Mouse (Mus musculus) right cerebral cortex, adult 2 months (tissue): ENCODE data around the gene Serpinf1.
A peak's percentile ranks its signal among the peaks of the same experiment; 100 is the strongest.

ENCODE experiments used
- DNase-seq, 2 experiments: peaks; one replicate each; pipeline ENCODE4 v3.0.0; 2021 to 2022; ENCODE audit warnings: low spot score in 2 of 2

Serpinf1 gene

DNA sequence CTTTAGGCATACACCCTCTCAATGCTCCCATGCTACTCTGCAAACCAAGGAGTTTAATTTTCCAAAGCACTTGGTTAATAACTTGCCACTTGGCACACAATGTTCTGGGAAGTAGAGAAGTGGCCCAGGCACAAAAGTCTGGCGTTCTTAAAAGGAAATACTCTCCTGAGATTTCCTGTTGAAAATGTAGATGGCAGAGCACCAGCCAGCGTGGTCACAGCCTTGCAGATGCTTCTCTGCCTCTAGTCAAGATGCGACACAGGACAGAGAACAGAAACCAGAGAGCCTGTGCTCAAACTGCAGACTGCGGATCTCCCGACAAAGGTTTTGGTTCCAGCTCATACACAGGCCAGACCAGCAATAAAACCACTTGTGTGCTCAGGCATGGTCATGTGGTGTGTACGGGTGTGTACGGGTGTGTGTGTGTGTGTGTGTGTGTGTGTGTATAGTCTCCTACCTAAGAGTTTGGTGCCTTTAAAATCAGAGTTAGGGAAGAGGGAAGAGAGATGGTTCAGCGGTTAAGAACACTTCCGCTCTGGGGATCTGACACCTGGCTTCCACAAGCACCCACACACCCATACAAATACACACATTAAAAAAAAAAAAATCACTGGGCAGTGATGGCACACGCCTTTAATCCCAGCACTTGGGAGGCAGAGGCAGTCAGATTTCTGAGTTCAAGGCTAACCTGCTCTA, 32.7 kb upstream of the Serpinf1 start:
- DNase-seq: no peak

DNA sequence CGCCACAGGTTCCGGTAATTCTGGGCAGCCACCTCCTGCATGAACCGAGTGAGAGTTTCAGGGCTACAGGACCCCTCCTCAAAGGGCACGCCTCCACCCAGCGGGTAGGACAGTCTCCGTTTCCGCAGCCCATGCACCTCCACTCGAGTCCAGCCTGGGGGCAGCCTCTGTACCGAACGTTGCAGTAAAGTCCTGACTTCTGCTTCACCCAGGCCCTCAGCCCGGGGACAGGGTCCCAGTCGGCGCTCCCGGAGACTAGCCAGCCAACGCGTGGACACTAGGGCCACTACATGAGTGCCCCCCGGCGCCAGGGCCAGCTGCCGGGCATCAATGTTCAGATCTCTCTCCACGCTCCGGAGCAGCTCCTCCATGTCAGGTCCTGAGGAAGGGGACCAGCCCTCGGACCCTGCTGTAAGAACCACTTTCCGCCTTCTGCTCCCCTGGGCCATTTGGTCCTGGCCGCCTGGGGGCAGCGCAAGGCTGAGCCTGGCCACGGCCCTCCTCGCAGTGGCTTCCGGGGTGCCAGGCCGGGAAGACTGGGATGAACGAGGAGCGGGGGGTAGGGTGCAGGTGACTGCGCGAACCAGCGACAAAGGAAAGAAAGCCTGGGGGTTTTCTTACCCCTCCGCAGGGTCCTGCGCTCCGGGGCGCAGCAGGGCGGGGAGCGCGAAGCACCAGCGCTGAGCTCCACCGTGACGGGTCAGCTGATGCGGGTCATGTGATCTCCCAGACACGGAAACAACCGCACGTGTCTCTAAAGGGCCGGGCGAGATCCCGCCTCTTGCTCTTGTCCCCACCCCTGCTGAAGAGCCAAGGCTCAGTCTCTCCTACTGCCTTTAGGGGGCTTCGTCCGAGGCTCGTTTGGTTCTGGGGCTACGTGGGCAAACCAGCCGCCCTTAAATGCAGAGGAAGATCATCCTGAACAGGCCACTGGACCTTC, 31.8 kb upstream of the Serpinf1 start, which contains the start of gene Wdr81:
Gene Wdr81, minus strand, starts transcription at position 727 of the 940 bp plus-strand sequence.
- peak; percentile 87 to 92 for DNase-seq

DNA sequence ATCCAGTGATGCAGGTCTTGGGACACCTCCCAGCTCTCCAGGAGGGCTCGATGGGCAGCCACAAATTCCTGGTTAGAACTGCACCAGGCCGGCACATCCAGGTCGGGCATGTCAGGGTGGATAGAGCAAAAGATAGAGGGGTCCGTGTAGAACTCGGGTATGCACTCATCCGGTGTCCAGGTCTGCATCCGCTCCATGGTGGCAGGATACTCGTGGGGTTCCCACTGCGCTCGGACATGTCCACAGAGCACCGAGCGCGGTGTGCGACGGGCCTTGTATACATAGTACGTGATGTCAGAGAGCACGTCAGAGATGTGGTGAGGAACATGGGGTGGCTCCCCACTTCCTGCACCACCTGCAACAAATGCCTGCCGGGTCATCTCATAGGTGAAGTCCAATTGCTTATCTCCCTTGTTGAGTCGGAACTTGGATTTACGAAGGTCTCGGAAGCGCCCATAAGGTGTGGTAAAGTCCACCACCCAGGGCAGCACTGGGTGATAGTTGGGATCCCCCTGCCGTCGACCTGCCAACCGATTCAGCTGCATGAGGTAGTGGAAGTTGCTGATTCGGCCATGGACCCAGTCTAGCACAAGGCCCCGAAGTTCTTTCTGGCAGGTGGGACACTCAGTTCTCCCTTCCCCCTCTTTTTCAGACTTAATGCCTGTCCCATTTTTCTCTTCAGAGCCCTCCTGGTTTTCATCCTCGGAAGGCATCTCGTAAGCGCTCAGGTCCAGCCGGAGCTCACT, 30.5 kb upstream of the Serpinf1 start:
- no peak for DNase-seq

DNA sequence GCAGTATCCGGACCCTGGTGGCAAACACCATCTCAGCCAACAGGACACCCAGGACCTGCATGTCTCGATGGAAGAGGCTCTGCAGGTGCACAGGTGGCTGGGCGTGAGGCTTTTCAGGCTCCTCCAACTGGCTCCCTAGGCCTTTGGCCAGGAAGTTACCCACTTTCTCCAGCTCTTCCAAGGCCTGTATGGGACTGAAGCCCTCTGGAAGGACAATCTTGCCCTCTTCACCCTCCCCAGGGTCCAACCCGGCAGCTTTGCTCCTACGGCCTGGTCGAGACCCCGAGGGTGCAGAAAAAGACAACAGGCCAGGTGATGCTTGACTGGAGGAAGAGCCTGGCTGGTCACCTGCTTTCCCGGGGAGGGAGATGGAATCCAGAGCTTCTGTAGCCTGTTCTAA, 29.6 kb upstream of the Serpinf1 start:
- DNase-seq: no peak

DNA sequence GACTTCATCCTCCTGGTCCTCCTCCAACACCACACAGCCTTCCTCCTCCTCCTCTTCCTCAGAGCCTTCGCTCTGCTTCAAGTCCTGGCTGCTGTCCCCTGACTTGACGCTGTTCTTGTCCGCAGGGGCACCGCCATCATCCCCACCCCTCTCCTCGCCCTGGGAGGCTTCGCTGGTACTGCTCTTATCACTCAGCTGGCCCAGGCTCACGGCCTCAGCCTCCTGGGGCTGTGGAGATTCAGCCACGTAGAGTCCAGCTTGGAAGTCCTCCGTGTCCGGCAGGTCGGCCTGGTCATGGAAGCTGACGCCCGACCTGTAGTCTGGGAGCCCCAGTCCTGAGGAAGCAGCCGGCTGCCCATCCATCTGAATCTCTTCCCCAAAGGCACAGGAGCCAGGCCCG, 28.4 kb upstream of the Serpinf1 start:
- DNase-seq: no peak

DNA sequence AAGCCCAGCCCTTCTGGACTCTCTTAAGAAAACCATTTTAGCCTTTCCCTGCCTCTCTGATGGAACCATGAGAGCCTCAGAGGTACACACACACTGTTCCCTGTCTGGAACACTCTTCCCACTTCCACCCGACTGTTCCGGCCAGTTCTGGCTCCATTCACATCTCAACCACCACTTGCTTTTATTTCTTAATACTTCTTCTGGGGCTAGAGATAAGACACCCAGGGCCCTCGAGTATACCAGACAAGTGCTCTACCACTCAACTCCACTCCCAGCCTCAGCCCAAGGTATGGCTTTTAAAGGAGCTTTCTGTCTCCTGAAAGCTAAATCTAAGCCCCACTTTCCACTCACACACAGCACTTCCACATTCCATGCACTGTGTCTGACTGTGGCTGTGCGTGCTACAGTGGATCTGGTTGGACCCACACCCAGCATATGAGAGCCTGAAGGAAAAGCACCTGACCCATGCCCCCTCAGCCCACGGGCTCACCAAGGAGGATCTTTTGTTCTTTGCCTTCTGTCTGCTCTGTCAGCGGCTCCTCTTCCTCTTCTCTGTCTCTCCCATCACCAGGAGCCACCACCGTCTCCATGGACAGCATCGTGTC, 27.9 kb upstream of the Serpinf1 start:
- DNase-seq: no peak

DNA sequence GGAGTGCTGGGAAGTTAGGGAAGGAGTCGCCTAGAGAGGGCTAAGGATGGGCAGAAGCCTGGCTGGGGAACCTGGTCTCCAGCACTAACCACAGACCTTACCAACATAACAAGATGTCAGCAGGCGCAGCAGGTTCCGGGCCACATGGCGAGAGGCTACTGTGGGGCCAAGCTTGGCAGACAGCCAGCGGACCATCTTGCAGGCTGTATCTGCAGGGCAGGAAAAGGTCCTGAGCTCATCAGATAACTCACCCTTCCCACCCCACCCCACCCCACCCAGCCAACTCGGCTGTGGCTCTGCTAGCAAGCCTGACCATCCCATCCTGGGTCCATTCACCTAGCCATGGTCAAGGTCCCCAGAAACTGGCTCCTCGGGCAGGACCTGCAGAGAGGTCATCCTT, 27.2 kb upstream of the Serpinf1 start:
- no peak for DNase-seq

DNA sequence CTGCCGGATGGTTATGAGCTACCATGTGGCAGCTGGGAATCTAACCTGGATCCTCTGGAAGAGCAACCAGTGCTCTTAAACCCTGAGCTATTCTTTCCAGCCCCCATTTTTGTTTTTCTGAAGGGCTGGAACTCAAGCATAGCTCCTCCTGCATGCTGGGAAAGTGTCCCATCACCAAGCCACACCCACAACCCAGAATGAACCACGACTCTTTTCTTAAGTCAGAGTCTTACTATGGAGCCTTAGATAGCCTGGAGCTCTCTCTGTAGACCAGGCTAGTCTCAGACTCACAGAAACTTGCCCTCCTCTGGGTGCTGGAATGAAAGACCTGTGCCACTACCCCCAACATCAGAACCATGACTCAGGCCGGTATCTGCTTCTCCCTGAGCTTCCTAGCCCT, 26.1 kb upstream of the Serpinf1 start:
- no peak for DNase-seq

DNA sequence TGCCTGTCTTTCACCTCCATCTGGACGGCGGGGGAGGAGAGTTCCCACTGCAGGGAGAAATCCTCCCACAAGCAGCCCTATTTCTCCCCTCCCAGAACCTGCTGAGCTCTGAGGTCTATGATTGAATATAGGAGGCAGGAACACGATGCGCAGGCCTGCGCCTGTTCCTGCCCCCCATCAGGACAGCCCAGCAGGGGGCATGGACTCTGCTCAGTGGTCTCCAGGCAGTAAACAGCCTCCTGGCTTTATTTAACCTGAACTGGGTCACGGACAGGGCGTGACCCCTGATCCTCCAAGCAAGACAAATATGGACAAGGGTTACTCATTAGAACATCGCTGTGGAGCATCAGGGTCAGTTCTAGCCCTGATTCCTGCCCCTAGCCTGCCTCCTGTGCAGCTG, 21.2 kb upstream of the Serpinf1 start:
- DNase-seq: no peak

DNA sequence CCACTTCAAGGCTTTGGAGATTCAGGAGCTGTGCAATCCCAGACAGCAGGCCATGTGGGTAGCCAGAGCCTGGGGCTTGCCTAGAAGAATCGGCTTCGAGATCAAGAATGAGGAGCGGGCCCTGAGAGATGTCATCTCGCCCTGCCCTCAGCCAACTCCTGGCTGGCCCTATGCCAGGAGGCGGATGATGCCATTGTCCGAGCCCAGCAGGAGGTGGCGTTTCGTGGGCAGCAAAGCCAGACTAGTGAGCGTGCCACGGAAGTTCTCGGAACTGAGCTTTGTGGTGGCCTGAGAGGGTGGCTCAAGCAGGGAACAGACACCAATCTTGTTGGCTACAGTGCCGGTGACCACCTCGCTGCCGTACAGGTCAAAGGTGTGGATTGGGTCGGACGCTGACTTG, 19.1 kb upstream of the Serpinf1 start:
- no peak for DNase-seq

DNA sequence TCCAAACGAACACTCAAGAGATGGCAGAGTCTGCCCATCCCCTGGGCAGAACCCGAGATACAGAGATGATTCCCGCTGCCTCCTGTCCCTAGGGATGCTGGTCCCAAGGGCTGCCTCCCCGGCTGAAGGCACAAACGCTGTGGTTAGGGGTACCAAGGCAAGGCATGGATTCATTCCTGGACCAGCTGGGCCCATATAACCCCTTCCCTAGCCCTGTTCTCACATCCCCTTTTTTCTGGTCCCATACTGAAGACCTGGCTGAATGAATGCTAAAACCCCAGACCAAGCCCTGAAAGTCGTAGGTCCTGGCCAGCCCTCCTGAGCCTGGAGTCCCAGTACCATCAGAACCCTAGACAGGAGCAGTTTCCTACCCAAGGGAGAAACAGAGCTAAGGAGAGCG, 18.5 kb upstream of the Serpinf1 start:
- no peak for DNase-seq

DNA sequence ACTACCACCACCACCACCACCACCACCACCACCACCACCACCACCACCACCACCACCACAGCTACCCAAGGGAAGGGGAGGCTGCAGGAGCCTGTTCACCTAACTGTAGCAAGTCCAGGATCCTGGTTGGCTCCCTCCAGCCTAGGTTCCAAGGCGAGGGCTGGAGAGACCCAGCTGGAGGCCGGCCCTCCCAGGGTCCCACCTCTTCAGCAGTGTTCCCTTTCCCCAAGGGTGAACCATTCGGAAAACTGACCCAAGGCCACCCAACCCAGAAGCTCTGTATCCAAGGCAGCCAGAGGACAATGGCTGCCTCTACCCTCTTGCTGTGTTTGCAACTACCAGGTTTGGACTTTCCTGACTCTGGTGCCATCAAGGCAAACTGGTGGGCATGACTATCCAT, 17.4 kb upstream of the Serpinf1 start:
- no peak for DNase-seq

DNA sequence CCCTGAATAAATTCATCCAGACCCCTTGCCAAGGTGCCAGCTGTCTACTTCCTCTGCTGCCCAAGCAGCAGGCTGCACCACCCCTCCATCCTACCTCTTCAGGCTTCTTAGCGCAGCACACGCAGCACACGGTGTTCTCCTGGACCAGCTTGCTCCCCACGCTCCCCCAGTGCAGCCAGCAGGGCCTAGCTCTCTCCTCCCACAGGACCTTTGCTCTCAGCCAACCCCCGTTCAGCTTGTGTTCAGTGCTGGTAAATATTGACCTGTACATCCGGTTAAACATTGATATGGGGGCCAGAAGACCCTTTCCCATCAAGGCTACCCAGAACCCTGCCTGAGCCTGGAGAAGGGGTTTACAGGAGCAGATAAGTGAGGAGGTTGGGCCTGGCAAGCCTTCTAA, 16.9 kb upstream of the Serpinf1 start, which contains the start of gene Serpinf2:
Gene Serpinf2, minus strand, starts transcription at position 229 of the 400 bp plus-strand sequence.
- DNase-seq: no peak

DNA sequence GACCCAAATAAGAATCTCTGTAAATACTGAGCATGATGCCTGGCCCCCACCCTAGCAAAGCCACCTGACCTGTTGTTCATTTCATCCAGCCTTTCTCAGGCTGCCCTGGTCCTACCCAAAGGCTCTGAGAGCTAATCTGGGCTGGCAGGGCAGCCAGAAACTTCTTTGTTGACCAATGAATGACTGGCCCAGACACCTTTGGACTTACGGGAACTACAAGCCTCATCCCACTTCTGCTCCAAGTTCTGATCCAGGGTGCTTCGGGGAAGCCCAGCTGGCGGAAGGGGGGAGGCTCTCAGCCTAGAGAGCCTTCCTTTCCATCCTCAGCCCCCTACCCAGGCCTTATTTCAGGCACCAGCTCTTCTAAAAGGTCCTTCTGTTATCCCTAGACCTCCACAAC, 16.3 kb upstream of the Serpinf1 start:
- DNase-seq: no peak

DNA sequence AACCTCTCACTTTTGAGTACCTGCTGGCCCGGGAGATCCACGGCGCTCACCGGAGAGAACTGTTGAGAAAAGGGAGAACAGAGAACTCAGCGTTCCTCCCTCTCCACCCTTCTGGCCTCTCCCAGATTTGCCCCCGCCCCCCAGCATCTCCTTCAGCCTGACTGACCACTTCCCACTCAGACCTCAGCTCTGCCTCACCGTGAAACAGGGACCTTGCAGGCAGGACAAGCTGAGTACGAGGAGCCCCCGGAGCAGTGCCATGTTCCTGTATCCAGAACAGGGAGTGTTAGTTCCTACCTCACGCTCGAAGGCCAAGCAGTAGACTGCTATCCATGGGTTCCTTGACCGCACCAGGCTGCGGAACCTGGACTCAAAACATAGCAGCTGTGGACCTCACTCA, 15.7 kb upstream of the Serpinf1 start:
- DNase-seq: no peak

DNA sequence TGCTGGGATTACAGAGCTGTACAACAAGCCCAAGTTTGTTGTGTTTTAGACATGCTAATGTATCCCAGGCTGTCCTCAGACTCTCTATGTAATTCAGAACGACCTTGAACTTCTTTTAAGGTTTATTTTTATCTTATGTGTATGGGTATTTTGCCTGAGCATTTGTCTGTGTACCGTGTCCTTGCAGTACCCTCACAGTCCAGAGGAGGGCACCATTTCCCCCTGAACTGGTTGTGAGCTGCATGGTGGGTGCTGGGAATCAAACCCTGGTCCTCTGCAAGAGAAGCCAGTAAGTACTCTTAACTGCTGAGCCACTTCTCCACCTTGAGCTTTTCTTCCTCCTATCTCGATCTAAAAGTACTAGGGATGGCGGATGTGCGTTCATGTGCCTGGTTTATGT, 11.6 kb upstream of the Serpinf1 start:
- no peak for DNase-seq

DNA sequence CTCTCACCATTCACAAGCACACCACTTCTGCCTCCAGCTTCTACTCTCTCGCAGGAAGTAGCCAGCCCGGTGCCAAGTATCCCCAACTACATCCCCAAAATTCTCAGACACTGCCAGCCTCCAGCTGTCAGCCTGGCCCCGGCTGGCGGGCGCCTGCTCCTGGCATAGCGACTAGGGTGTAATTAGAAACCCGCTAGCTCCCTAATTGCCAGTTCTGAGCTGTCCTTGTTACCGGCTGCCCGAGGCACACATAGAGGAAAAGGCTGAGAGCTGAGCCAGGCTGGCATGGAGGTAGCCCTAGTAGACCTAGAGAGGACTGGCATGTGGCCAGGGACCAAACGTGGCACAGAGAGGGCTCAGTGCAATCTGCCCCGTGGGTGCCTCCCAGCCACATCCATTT, 8.8 kb upstream of the Serpinf1 start:
- peak; percentile 59 to 66 for DNase-seq

DNA sequence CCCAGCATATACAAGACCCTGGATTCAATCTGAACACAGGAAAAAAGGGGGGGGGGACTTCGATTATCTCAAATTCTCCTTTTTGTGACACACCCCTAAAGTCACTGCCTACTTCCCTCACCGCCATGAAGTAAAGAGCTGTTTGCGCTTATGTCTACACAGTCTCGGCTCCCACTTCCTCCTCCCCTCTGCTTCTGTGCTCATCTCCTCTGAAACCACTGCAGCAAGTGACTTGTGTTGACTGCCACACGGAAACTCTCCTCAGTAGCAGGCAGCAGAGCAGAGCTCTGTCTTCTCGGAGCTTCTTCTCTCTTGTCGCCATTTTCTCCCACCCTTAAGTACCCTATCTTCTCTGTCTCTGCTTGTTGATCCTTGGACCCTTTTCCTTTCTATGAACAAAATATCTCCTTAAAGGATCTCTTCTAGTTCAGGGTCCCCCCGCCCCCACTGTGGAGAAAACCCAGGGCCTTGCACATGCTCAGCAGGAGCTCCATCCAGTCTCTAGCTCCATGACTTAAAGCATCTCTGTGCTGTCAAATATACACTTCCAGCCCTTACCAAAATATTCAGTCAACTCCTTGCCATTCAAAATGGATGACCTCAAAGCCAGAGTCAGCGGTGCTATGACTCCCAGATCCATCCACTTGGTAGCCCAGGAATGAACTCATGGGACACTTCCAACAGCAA, 6.7 kb upstream of the Serpinf1 start:
- DNase-seq: no peak

DNA sequence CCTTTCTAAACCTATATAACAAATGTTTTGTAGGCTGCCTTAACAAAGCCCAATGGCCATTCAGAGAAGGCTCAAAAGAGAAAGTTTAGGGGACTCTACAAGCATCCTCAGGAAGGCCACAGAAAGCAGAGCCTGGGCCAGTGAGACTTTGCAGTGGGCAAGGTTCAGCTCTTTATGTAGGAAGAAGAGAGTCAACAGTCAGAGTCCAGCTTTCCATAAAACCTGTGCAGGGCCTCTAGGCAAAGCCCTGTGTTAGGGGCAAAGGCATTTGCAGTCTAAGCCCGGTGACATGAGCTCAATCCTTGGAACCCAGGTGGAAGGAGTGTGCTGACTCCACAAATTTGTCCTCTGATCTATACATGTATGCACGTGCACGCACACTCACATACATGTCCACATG, 2.0 kb upstream of the Serpinf1 start:
- DNase-seq: no peak

DNA sequence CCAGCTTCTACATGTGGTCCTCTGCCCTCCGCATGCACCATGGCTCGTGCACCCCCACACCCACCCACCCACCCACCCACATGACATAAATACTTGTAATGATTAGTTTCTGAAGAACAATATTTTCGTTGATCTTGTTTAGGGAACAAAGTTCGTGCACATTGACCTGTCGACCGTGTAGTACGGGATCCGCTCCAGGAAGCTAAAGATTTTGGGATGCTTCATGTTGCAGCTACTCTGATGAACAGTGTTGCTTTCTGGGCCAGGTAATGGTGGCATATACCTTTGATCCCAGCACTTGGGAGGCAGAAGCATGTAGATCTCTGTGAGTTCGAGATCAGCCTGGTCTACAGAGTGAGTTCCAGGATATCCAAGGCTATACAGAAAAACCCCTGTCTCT, 1.5 kb upstream of the Serpinf1 start:
- DNase-seq: no peak

DNA sequence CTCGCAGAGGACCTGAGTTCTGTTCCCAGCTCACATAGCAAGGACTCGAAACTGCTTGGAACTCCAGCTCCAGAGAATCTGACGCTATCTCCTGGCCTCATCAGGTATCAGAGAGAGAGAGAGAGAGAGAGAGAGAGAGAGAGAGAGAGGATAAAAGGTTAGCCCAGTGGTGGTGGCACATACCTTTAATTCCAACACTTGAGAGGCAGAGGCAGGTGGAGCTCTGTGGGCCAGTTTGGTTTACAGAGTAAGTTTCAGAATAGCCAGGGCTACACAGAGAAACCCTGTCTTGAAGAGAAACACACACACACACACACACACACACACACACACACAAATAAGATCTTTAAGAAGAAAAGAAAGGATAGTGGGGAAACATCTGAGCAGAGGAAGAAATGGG, 590 bp upstream of the Serpinf1 start:
- no peak for DNase-seq
